Mouse (Mus musculus) liver (tissue): ENCODE results near the gene Slc35e3.

Experiments used
- DNase-seq: peaks from one replicate; pipeline ENCODE4 v3.0.0-alpha.2; 2020; ENCODE audit warnings: mixed read lengths

Slc35e3 gene

DNA sequence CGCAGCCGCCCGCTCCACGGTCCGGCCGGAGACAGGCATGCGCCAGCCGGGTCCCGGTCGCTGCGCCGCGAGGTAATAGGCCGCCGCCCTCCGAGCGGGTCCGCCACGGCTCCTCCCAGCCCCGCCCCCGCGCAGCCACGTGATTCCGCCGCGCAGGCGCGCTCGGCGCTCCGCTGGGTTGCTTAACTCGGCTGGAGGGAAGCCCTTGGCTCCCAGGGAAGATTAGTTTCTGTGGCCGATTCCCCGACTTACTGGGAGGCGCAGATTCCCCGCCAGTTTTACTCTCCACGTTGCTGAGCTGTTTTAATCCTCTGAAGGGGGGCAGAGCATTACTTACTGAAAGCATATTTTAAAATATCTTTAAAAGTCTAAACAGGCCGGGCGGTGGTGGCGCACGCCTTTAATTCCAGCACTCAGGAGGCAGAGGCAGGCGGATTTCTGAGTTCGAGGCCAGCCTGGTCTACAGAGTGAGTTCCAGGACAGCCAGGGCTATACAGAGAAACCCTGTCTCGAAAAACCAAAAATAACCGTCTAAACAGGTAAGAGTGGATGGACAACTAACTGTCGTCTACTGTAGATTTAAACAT is at the start of gene Slc35e3:
Gene Slc35e3, minus strand, starts transcription at position 69 of the 587 bp plus-strand sequence.
- DNase-seq: peak; percentile 96

DNA sequence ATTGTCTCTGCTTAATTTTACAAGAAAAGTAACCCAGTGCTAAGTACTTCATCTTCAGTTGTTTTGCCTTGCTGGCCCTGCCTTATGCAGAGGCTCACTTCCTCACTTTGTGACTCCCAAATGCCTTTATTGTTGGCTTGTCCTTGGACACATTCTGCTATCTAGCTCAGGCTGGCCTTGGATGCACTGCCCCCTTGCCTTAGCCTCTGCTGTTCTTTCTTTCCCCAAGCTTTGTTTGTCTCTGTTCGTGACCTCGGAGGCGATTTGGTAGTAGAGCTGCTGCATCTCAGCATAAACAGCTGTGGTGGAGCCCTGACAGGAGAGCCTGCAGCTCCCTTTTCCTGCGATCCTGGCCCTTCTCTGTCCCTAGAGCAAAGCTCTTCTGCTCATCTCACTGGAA is 49.0 kb upstream of the Slc35e3 start:
- DNase-seq: no peak

DNA sequence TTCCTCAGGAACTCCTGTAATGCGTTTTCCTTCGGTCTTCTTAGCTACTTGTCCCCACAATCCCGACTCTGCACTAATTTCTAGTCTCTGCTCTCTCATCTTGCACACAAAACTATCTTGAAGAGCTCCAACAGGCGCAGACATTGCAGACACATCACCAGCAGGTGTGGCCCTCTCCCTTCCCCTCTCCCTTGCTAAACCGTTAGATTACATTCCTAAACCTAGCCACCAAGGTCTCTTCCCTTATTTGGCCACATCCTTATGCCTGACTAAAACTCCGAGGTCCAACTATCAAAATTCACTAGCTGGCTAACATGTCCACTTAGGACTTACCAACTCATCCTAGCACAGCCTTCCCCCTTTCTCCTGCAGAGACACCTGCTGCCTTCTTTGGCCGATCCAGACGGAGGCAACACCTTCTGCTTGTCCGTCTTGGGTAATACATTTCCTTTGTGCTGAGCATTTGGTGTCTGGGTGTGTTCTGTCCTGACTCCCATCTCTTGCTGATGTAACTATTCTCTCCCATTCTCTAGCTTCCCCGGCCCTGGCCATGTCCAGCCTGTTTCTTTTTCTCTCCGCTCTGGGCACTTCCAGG is 47.4 kb upstream of the Slc35e3 start:
- DNase-seq: no peak

DNA sequence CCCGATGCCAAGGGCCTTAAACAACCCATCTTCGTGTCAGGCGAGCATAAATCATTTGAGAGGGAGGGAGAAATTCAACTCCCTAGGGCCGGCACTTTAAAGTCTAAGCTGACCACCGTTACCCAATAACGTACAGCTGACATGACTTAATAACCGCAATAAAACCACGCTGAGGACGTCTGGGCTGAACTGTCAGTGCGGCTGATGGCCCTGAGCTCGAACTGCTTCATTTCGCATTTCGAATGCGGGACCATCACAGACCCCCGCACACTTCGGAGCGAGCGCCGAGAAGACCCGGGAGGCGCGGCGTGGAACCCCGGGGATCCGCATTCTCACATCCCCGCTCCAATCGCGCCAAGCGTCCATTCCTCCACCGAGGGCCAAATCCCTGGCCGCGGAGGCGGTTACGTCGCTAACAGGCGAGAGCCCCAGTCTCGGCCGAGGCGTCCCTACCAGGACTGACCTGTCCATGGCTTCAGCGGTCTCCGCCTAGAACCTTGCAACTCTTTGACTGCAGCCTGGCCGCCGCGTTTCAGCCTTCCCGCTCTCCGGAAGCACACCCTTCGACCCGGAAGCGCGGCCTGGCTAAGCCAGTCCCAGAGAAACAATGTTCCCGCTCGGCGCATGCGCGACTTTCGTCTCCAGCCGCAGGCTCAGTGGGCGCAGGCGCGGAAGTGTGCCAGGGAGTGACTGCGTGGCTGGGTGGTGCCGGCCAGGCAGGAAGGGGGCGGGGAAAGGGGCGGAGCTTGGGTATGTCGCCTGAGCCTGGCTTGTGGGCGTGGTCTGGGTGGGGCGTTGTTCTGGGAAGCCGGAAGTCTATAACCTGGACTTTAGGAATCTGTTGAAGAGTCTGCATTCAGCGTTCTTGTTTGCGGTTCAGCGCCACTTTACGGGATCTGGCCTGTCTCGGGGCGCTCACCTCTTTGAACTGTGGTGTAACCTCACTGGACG is 46.3 kb upstream of the Slc35e3 start, which contains the start of gene Nup107:
Gene Nup107, minus strand, starts transcription at position 565 of the 951 bp plus-strand sequence.
- DNase-seq: peak; percentile 100

DNA sequence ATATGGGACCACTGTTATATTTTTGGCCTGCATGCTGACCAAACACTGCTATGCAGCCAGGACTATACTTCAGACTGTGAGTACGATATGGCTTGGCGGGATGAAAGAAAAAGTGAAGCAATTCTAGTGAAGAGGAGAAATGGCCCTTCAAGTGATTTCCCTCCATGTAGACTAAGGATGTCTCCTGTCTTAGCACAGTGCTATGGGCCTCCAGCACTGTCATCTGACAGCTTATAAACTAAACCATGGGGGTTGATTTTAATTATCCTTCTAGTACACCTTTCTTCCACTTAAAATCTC is 45.0 kb upstream of the Slc35e3 start:
- DNase-seq: no peak

DNA sequence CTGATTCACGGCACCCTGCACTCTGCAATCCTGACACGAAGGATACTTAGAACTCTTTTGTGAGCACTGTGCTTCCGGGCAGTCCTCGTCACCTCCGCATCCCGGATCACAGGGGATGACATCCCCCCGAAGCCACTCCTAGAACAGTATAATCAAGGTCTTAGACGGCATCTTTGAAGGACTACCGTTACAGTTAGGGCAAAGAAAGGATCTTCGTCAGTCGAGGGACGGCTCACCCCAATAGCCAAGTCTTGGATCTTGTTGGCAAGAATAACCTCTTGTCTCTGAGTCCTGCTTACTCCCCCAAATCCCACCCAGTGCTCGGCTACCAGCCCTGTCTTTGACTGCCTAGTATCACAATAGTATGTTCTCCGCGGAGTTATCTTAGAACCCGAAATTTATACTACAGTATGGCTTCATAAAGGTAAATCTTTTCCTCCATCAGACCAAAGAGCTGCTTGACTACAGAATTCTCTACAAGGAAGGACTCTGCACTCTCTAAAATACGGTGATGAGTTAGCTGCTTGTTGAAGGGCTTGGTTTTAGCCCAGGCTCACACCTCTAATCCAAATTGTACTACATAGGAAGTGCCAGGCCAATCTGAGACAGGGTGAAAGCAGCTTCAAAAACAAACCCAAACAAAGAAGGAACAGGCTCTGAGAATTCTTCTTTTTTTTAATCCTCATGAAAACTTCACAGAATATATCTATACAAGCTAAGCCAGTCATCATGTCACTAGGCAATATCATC is 44.4 kb upstream of the Slc35e3 start:
- no peak for DNase-seq

DNA sequence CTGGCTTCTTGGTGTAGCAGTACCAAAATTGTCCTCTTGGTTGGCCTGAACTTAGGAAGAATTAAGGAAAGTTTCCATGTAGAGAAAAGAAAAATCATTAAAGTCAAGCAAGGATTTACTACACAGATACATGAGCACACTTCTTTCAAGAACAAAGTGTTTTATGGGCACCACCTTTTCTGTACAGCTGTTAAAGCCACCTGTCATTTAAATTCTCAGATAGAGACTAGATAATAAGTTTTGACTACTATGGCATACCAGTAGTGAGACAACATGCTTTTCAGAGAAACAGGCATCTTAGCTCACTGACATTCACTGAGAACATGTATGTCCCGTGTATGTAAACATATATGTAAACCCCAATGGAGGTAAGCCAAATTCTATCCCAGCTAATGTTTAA is 43.8 kb upstream of the Slc35e3 start:
- no peak for DNase-seq

DNA sequence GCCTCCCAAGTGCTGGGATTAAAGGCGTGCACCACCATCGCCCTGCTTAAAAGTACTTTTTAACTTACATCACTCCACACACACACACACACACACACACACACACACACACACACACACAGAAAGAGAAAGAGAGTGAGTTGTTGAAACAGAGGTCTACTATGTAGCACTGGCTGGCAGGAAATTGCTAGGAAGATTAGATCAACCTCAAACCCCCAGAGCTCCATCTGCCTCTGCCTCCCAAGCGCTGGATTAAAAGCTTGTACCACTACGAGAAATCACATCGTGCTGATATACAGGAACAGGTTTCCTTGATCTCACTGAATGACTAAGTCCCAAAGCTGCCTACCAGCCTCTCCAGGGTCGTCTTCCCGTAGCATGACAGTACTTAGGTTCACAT is 38.5 kb upstream of the Slc35e3 start:
- no peak for DNase-seq

DNA sequence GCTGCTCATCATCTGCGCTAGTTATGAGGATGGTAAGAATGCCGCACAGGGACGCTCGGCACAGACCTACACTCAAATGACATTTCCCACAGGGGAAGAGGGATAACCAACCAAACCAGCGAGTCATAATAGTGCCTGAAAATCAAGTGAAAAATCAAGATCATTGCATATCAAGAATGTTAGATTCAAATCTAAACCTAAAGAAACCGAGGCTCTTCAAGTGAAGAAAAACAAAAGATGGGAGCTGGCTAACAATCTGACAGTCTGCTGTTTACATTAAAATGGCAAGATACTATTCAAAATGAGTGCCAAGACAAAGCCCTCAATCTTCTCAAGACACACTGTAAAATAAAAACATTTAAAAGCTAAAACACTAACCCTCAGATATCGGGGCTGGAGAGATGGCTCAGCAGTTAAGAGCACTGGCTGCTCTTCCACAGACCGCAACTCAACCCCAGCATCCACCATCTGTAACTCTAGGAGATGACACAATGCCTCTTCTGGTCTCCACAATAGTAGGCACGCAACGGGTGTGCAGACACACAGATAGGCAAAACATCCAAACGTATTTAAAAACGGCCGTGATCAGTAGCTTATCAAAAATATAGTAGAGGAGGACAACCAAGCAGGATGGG is 37.7 kb upstream of the Slc35e3 start:
- no peak for DNase-seq

DNA sequence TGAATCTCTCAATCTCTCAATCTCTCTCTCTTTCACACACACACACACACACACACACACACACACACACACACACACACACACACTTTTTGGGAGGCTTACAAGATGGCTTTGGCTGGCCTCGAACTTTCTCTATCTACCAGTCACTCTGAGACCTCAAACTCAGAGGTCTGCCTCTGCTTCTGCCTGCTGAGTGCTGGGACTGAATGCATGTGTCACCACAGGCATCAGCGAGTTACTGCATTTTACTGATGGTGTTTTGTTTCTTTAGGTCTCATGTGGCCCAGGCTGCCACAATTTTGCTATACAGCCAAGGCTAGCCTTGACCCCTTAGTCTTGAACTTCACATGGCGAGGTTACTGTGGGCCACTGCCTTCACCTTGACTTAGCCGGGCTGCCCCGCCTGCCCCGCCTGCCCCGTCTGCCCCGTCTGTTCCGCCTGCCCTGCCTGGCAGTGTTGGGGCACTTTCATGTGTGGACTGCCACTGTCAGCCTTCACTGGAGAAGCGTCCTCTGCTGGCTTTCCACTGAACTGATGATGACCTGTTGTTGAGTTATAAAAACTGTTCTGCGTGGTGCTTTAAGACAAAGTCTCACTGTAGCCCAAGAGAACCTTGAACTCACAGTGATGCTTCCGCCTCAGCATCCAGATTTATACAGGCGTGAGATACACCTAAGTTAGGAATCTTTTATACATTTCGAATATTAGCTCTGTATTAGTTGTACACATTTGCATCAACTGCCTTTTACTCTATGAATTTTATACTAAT is 36.5 kb upstream of the Slc35e3 start:
- DNase-seq: no peak

DNA sequence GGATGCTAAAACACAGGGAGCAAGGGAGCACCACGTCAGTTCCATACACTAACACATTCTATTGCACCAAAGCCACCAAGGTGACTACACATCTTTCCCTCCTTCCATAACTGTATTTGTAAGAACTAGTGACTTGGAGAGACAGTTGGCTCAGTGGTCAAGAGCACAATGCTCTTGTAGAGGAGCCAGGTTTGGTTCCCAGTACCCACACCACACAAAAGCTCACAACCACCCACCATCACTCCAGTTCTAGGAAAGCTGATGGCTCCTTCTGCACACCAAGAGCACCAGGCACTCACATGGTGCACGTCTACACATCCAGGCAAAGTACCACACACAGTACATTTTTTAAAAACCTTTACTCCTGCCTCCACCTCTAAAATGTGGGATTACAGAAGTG is 35.9 kb upstream of the Slc35e3 start:
- DNase-seq: no peak

DNA sequence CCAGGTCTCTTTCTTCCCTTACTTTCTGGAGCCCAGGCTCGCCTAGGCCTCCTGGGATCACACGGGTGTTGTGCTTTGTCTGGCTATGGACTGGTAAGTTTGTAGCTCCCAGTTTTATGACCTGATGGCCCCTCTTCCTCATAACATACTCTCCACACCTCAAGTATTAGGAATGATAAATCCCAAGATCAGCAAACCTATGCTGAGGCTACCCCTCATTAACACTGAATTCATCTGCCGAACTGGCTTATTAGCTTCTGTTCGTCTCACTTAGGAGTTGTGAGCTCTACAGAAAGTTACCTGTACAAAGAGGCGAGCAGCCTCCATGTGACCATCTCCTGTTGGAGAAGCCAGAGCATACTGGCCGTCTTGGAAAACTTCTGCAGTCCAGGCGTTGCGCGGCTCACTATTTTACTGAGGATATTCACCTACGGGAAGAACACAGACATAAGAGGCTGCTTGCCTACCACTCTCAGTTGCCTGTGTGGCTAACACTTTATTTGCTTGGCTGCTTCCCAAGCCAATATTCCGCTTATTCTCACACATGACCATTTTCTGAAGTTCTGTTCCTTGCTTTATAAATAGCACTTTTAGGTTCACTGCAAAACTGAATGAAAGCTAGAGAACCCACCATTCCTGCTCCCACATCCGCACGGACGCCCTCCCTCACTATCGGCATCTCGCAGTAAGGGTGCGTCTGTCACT is 35.0 kb upstream of the Slc35e3 start:
- DNase-seq: no peak

DNA sequence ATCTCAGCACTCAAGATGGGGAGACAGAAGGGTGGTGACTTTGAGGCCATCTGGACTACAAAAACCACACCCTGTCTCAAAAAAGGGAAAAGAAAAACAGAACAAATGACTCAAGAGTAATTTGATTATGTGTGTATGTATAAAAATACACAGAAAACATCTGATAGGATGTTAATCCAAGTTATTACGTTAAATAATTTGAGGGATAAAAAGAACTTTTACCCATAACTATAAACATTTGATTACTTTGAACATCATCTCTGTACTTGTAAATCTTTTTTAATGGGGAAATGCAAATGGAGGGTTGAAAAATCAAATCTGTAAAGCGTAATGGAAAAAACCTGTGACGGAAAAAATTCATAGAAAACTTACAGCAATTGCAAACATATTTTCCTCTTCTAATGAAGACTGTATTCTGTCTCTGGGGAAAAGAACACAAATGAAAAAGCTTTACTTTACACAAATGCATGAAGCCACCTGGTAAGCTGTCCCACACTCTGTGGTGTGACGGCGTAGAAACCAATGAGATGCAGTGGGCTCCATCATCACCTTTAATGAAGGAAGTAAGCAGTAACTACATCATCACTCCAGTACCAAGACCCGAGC is 34.2 kb upstream of the Slc35e3 start:
- DNase-seq: no peak

DNA sequence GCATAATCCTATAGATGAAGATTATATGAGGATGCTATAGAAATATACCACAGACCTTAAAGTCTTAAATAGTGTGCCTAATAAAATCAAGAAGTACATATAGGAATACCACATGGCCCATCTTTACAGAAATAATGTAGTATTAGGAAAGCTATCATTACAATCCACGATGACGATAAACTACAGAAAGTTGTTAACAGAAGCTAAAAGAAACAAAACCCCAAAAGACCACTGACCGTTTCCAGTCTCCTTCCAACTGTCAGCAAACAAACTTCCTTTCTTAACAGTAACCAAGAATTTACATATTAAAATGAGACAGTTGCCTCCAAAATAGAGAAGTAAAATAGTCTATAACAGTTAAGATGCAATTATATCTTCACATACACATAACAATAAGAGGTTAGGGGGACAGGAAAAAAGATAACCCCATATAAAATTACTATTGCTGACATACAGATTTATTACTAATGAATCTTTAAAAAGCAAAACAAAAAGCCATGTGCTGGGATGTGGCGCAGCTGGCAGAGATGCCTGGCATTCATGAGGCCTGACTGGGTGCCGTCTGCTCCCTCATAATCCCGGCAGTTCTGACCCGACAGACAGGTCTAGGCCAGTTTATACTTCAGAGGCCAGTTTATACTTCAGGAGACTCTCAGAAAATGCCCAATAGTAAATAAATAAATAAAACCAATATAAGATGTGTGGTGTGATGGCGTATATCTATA is 33.6 kb upstream of the Slc35e3 start:
- DNase-seq: no peak

DNA sequence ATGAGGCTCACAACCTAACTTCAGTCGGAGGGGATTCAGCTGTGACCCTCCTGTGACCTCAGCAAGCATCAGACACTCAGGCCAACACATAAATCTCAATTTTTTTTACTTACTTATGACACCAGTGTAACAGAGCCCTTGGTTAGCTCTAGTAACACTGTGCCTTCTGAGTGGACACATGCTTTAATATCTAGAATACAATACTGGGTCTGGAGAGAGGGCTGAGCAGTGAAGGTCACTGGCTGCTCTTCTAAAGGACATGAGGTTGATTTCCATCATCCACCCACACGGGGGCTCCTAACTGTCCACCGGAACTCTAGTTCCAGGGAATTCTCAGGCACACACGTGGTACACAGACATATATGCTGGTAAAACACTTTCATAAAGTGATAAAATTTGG is 32.8 kb upstream of the Slc35e3 start:
- no peak for DNase-seq

DNA sequence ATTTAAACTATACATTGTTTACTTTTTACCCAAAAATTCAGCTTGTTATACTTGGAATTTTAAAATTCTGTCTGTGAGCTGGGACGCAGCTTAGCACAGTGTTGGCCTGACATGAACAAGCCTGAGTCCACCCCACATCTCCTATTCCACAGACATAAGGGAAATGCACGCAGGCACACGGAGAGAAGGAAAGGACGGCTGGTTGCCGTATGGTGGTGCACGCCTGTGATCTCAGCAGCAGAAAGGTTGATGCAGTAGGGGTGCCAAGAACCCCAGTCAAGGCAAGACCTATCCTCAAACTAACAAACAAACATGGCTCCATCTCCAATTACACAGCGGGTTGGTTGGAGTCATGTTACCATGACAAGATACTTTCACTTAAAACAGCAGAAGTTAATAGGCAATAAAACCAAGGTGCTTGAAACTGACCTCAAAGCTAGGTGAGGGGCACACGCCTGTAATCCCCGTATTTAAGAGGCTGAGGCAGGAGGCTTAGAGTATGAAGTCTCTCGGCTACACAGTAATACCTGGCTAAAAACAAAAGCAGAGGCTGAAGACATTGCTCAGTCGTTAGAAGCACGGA is 32.3 kb upstream of the Slc35e3 start:
- no peak for DNase-seq

DNA sequence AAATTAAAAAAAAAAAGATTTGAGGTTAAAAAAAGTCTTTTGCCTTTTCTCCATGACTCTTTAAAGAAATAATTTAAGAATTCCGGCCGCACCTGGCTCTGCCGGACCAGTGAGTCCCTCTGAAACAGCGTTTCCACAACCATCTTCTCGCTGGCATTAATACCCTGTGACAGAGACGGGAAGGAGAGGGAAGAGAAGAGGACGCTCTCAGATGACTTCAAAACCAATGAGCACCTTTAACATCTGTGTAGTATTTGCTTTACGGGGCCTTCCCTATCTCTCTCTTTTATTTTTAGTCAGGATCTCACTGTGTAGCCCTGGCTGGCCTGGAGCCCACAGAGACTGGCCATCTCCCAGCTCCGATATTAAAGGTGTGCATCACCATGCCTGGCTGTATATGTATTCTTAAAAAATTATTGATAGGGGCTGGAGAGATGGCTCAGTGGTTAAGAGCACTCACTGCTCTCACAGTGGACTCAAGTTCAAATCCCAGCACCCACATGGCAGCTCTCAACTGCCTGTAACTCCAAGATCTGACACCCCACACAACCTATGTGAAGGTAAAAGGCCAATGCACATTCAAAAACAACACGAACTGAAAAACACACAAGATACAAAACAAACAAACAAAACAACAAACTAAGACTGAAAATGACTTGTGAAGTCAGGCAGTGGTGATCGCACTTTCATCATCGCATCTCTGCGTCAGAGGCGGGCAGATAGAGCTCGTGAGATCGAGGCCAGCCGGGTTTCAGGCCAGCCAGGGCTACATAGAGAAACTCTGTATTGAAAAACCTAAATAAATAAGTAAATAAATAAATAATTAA is 31.5 kb upstream of the Slc35e3 start:
- no peak for DNase-seq

DNA sequence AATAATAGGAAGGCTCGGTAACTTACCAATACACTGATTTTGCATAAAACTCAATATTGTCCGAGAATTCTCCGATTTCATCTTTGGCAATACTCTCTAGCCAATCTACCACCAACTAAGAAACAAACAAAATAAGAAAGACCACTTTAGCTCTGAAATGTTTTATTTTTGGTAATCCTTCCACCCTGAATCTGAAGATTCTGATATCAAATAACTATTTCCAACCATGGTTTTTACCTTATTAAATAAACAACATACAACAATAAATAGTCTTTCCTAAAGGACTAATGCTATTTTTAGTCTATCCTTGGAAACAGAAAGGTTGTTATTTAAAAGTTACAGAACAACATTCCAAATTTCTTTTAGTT is 30.9 kb upstream of the Slc35e3 start:
- no peak for DNase-seq
